Mouse (Mus musculus) liver, adult 2 months (tissue): ENCODE data around the gene Cmip.

Experiments
- CTCF ChIP-seq: fragments of 200-500 bp; IDR thresholded peaks from 2 replicates; pipeline ENCODE4 v1.5.1; 2011; ENCODE audit warnings: low read depth, low read length, control low read depth
- POLR2A ChIP-seq: fragments of 200-500 bp; IDR thresholded peaks from 2 replicates; pipeline ENCODE4 v1.6.1; 2011; ENCODE audit warnings: low read length, control low read depth; ENCODE audit not compliant: insufficient read depth; ENCODE audit errors: extremely low read depth

GRCm38 (mm10) chr8:117453974-117454373 lies 197.1 kb downstream of the Cmip start:
- TF ChIP-seq CTCF (no peak), POLR2A (no peak)
